ENCODE assay signal across 26 mouse cellular contexts in genomic region chr7:16162036-16162435, GRCm38 (mm10). TPM values are rescaled to one million over a fixed set of nuclear protein-coding genes. Genes with fewer than 3 reads are reported as not detected.
A peak's percentile ranks its signal among the peaks of the same experiment; 100 is the strongest.
DNase-seq lines count a peak whose midpoint lies in the region; ATAC-seq lines count a peak whose summit lies in the region.
"Had no signal": no experiment of that assay in that cellular context is flagged by ENCODE, and none has a peak within 500 bp of the region (broad histone marks: within the 10 kb centered on the region; RNA-seq: fewer than 3 reads in every experiment).

No protein-coding gene starts in this region.

- H3K27me3 ChIP-seq in forebrain, embryonic 16.5 days (replicated peaks; ENCODE audit: control insufficient read depth, insufficient read depth, low read length) = peaks cover 2% of the 10 kb centered on the region; the same call in 1 of the 2 replicates
- peaks cover 29% of the 10 kb centered on the region for H3K27me3 ChIP-seq in forebrain, embryonic 13.5 days
- H3K27me3 ChIP-seq in hindbrain, embryonic 13.5 days = peaks cover 26% of the 10 kb centered on the region
- peaks cover 31% of the 10 kb centered on the region for H3K27me3 ChIP-seq in hindbrain, embryonic 10.5 days (ENCODE audit: insufficient read depth, poor library complexity, severe bottlenecking)

- no peak overlapping the region for H3K9ac ChIP-seq in forebrain, embryonic 16.5 days (replicated peaks; ENCODE audit: low read depth, low read length)
- no peak overlapping the region for H3K9ac ChIP-seq in forebrain, embryonic 13.5 days
- no peak overlapping the region for H3K9ac ChIP-seq in hindbrain, embryonic 13.5 days
- H3K9ac ChIP-seq: forebrain, embryonic 15.5 days; hindbrain, embryonic 14.5 days; kidney, embryonic 15.5 days; liver, embryonic 14.5 days; lung, embryonic 14.5 days; neural tube, embryonic 13.5 days; stomach, embryonic 15.5 days had no signal

- WGBS in forebrain, embryonic 16.5 days = 67% methylated on average over 7 of the region's 7 CpGs
- WGBS in forebrain, embryonic 13.5 days = 84% methylated on average over 6 of the region's 7 CpGs
- WGBS in hindbrain, embryonic 13.5 days = 73% methylated on average over 7 of the region's 7 CpGs
- WGBS in hindbrain, embryonic 10.5 days = 84% methylated on average over 7 of the region's 7 CpGs

- peak; percentile 31; the same call in 1 of the 2 replicates for ATAC-seq in forebrain, embryonic 16.5 days
- ATAC-seq in forebrain, embryonic 13.5 days = no peak
- no peak for ATAC-seq in hindbrain, embryonic 13.5 days (ENCODE audit: low FRiP score)
- ATAC-seq: activated CD4-positive, CD25-positive, alpha-beta regulatory T cell, adult 4 months; forebrain, embryonic 15.5 days had no signal

- DNase-seq in cerebellum, adult 11-12 months = peak; percentile 51
- DNase-seq in cerebellum, adult 9-10 months = no peak
- no peak for DNase-seq in hindbrain, embryonic 10.5 days (ENCODE audit: low spot score)
- peak; percentile 56 to 58 for DNase-seq in right cerebral cortex, postnatal 10 days (ENCODE audit: low spot score in 2 of 2)
- DNase-seq in right cerebral cortex, adult 2 months (ENCODE audit: low spot score in 2 of 2) = no peak
- DNase-seq: adrenal gland, adult 2 months; adrenal gland, postnatal 36 days; gastrocnemius, postnatal 14 days; heart, postnatal 14 days; kidney, adult 18-20 months; kidney, postnatal 36 days; layer of hippocampus, postnatal 36 days; liver; lung, embryonic 14.5 days; lung, postnatal 14 days; right cerebral cortex, postnatal 14 days had no signal

- H3K36me3 ChIP-seq in forebrain, embryonic 16.5 days (ENCODE audit: control insufficient read depth, insufficient read depth) = no peaks in the 10 kb centered on the region
- peaks cover 4% of the 10 kb centered on the region; the same call in 1 of the 2 replicates for H3K36me3 ChIP-seq in forebrain, embryonic 13.5 days (ENCODE audit: poor library complexity, severe bottlenecking)
- H3K36me3 ChIP-seq in hindbrain, embryonic 13.5 days = peaks cover 6% of the 10 kb centered on the region; the same call in 1 of the 2 replicates
- 0 out of 2 replicates have a peak, but pooled peaks cover 3% of the 10 kb centered on the region for H3K36me3 ChIP-seq in hindbrain, embryonic 10.5 days
- H3K36me3 ChIP-seq: forebrain, embryonic 15.5 days; kidney, embryonic 15.5 days; stomach, embryonic 15.5 days had no signal

- no peaks in the 10 kb centered on the region for H3K9me3 ChIP-seq in forebrain, embryonic 16.5 days (ENCODE audit: control insufficient read depth, low read length)
- H3K9me3 ChIP-seq in forebrain, embryonic 13.5 days (replicated peaks) = 0 out of 2 replicates have a peak, but pooled peaks cover 5% of the 10 kb centered on the region
- H3K9me3 ChIP-seq in hindbrain, embryonic 13.5 days = no peaks in the 10 kb centered on the region
- H3K9me3 ChIP-seq in hindbrain, embryonic 10.5 days = 0 out of 2 replicates have a peak, but pooled peaks cover 4% of the 10 kb centered on the region
- H3K9me3 ChIP-seq: forebrain, embryonic 15.5 days; kidney, embryonic 15.5 days; neural tube, embryonic 13.5 days; stomach, embryonic 15.5 days had no signal

- H3K4me1 ChIP-seq in forebrain, embryonic 16.5 days (replicated peaks; ENCODE audit: control insufficient read depth, insufficient read depth, low read length) = peaks cover 3% of the 10 kb centered on the region; the same call in 1 of the 2 replicates
- H3K4me1 ChIP-seq in forebrain, embryonic 13.5 days = no peaks in the 10 kb centered on the region
- H3K4me1 ChIP-seq in hindbrain, embryonic 13.5 days (replicated peaks) = peaks cover 9% of the 10 kb centered on the region
- peaks cover 15% of the 10 kb centered on the region for H3K4me1 ChIP-seq in hindbrain, embryonic 10.5 days (replicated peaks)
- H3K4me1 ChIP-seq: forebrain, embryonic 15.5 days; stomach, embryonic 15.5 days had no signal

- no peak overlapping the region for H3K4me3 ChIP-seq in forebrain, embryonic 16.5 days (replicated peaks; ENCODE audit: low read length)
- H3K4me3 ChIP-seq in forebrain, embryonic 13.5 days = no peak overlapping the region
- H3K4me3 ChIP-seq in hindbrain, embryonic 13.5 days = no peak overlapping the region
- H3K4me3 ChIP-seq in hindbrain, embryonic 10.5 days = no peak overlapping the region
- H3K4me3 ChIP-seq: forebrain, embryonic 15.5 days; kidney, embryonic 15.5 days; neural tube, embryonic 13.5 days; stomach, embryonic 15.5 days had no signal

- H3K4me2 ChIP-seq in forebrain, embryonic 16.5 days (ENCODE audit: low read length) = no peak overlapping the region
- H3K4me2 ChIP-seq in forebrain, embryonic 13.5 days = no peak overlapping the region
- no peak overlapping the region for H3K4me2 ChIP-seq in hindbrain, embryonic 13.5 days
- H3K4me2 ChIP-seq: forebrain, embryonic 15.5 days; hindbrain, embryonic 14.5 days; kidney, embryonic 15.5 days; lung, embryonic 14.5 days; neural tube, embryonic 13.5 days; stomach, embryonic 15.5 days had no signal

- H3K27ac ChIP-seq in forebrain, embryonic 16.5 days (ENCODE audit: low read length) = no peak overlapping the region
- H3K27ac ChIP-seq in forebrain, embryonic 13.5 days = no peak overlapping the region
- H3K27ac ChIP-seq in hindbrain, embryonic 13.5 days = peak overlapping the region; percentile 35; the same call in 1 of the 2 replicates
- H3K27ac ChIP-seq in hindbrain, embryonic 10.5 days = no peak overlapping the region
- H3K27ac ChIP-seq: forebrain, embryonic 15.5 days; hindbrain, embryonic 14.5 days; kidney, embryonic 15.5 days; liver, embryonic 14.5 days; neural tube, embryonic 13.5 days; stomach, embryonic 15.5 days had no signal

RNA-seq across cellular contexts. Expression of gene Meis3, which starts 12.9 kb away (rescaled TPM):
- 99.6 and 118 TPM in 2 replicates for polyA plus RNA-seq in forebrain, embryonic 16.5 days (2015; fragmentation: Nextera tagmentation; extraction: Ambion mirVana)
- polyA plus RNA-seq in forebrain, embryonic 13.5 days (2015; fragmentation: Nextera tagmentation; extraction: Ambion mirVana) = 96.9 and 104 TPM in 2 replicates
- 147 and 160 TPM in 2 replicates for polyA plus RNA-seq in hindbrain, embryonic 13.5 days (2015; fragmentation: Nextera tagmentation; extraction: Ambion mirVana)
- 117 and 173 TPM in 2 replicates for polyA plus RNA-seq in hindbrain, embryonic 10.5 days (2016; fragmentation: Nextera tagmentation; extraction: Ambion mirVana)

RNA-seq across cellular contexts. Expression of gene Slc8a2, which starts 32.4 kb away (rescaled TPM):
- 0.72 and 1.1 TPM in 2 replicates for polyA plus RNA-seq in forebrain, embryonic 16.5 days (2015; fragmentation: Nextera tagmentation; extraction: Ambion mirVana)
- 0.67 and 0.68 TPM in 2 replicates for polyA plus RNA-seq in forebrain, embryonic 13.5 days (2015; fragmentation: Nextera tagmentation; extraction: Ambion mirVana)
- polyA plus RNA-seq in hindbrain, embryonic 13.5 days (2015; fragmentation: Nextera tagmentation; extraction: Ambion mirVana) = 0.96 and 1.1 TPM in 2 replicates
- 0.26 and 0.42 TPM in 2 replicates for polyA plus RNA-seq in hindbrain, embryonic 10.5 days (2016; fragmentation: Nextera tagmentation; extraction: Ambion mirVana)
- polyA plus RNA-seq: activated CD4-positive, CD25-positive, alpha-beta regulatory T cell, adult 4 months had no signal

RNA-seq across cellular contexts. Expression of gene Kptn, which starts 42.3 kb away (rescaled TPM):
- 40.9 and 53.2 TPM in 2 replicates for polyA plus RNA-seq in forebrain, embryonic 16.5 days (2015; fragmentation: Nextera tagmentation; extraction: Ambion mirVana)
- polyA plus RNA-seq in forebrain, embryonic 13.5 days (2015; fragmentation: Nextera tagmentation; extraction: Ambion mirVana) = 37.2 and 38.4 TPM in 2 replicates
- 37.3 and 42.2 TPM in 2 replicates for polyA plus RNA-seq in hindbrain, embryonic 13.5 days (2015; fragmentation: Nextera tagmentation; extraction: Ambion mirVana)
- 27.0 and 30.5 TPM in 2 replicates for polyA plus RNA-seq in hindbrain, embryonic 10.5 days (2016; fragmentation: Nextera tagmentation; extraction: Ambion mirVana)

RNA-seq across cellular contexts. Expression of gene Dhx34, which starts 59.8 kb away (rescaled TPM):
- polyA plus RNA-seq in forebrain, embryonic 16.5 days (2015; fragmentation: Nextera tagmentation; extraction: Ambion mirVana) = 13.9 and 15.5 TPM in 2 replicates
- polyA plus RNA-seq in forebrain, embryonic 13.5 days (2015; fragmentation: Nextera tagmentation; extraction: Ambion mirVana) = 13.7 and 17.1 TPM in 2 replicates
- 13.5 and 13.8 TPM in 2 replicates for polyA plus RNA-seq in hindbrain, embryonic 13.5 days (2015; fragmentation: Nextera tagmentation; extraction: Ambion mirVana)
- 22.0 and 22.3 TPM in 2 replicates for polyA plus RNA-seq in hindbrain, embryonic 10.5 days (2016; fragmentation: Nextera tagmentation; extraction: Ambion mirVana)

Comparison
In these comparisons a context has a peak if more than half of its experiments do, and no peak if none do; other contexts are left out.
1. DNase-seq: peak in cerebellum, adult 11-12 months (single experiment) and right cerebral cortex, postnatal 10 days (2 of 2); none in cerebellum, adult 9-10 months (single experiment), hindbrain, embryonic 10.5 days (single experiment) and right cerebral cortex, adult 2 months (0 of 2).